Mouse (Mus musculus) spleen, postnatal 10 days (tissue): Measurements from ENCODE around the gene Timm10b.

Experiments
- DNase-seq, 2 experiments: peaks; one replicate each; pipeline ENCODE4 v3.0.0; 2021 to 2022; ENCODE audit warnings: low spot score in 2 of 2

Gene Timm10b

GRCm38 (mm10) chr7:105639756-105640155 is at the start of gene Timm10b:
Timm10b (plus strand) TSS chr7:105640056.
- DNase-seq = no peak

- DNase-seq = no peak
Measured at GRCm38 (mm10) chr7:105590097-105590496, 49.8 kb upstream of the Timm10b start.

- DNase-seq = peak; percentile 23 to 72
Measured at GRCm38 (mm10) chr7:105602860-105603623, 36.8 kb upstream of the Timm10b start.

- no peak for DNase-seq
Measured at GRCm38 (mm10) chr7:105608467-105608866, 31.4 kb upstream of the Timm10b start.

GRCm38 (mm10) chr7:105611767-105612166 is 28.1 kb upstream of the Timm10b start:
- DNase-seq = no peak

- no peak for DNase-seq
Measured at GRCm38 (mm10) chr7:105614400-105614799, 25.5 kb upstream of the Timm10b start.

- DNase-seq = no peak
Measured at GRCm38 (mm10) chr7:105615720-105616119, 24.1 kb upstream of the Timm10b start.

GRCm38 (mm10) chr7:105616561-105616960 is 23.3 kb upstream of the Timm10b start:
- DNase-seq = no peak

- DNase-seq = no peak
Measured at GRCm38 (mm10) chr7:105617810-105618209, 22.0 kb upstream of the Timm10b start.

GRCm38 (mm10) chr7:105619701-105620100 is 20.2 kb upstream of the Timm10b start:
- DNase-seq = no peak

GRCm38 (mm10) chr7:105621053-105621452 is 18.8 kb upstream of the Timm10b start:
- no peak for DNase-seq

GRCm38 (mm10) chr7:105621646-105622292 is 18.1 kb upstream of the Timm10b start:
- no peak for DNase-seq

GRCm38 (mm10) chr7:105625397-105625796 is 14.5 kb upstream of the Timm10b start:
- no peak for DNase-seq

GRCm38 (mm10) chr7:105628633-105629032 is 11.2 kb upstream of the Timm10b start:
- DNase-seq = no peak

GRCm38 (mm10) chr7:105632551-105632972 is 7.3 kb upstream of the Timm10b start:
- DNase-seq = no peak

GRCm38 (mm10) chr7:105633127-105633800 is 6.6 kb upstream of the Timm10b start, which contains the start of gene Trim3:
Trim3 (minus strand) TSS chr7:105633571.
- DNase-seq = peak; percentile 72 to 84

GRCm38 (mm10) chr7:105633801-105634135 is 6.1 kb upstream of the Timm10b start:
- DNase-seq = no peak

- no peak for DNase-seq
Measured at GRCm38 (mm10) chr7:105634272-105634920, 5.5 kb upstream of the Timm10b start.

- DNase-seq = no peak
Measured at GRCm38 (mm10) chr7:105635726-105636125, 4.1 kb upstream of the Timm10b start.

- no peak for DNase-seq
Measured at GRCm38 (mm10) chr7:105638776-105639175, 1.1 kb upstream of the Timm10b start.

- DNase-seq = no peak
Measured at GRCm38 (mm10) chr7:105639304-105639703, 552 bp upstream of the Timm10b start.

- peak; percentile 88 to 96 for DNase-seq
Measured at GRCm38 (mm10) chr7:105640233-105640893, 507 bp downstream of the Timm10b start, which contains the start of the genes Arfip2 and Gm45799. Arfip2 (minus strand) TSS chr7:105640416. Gm45799 (plus strand) TSS chr7:105640552.
